Mouse (Mus musculus) kidney, embryonic 15.5 days (tissue): ENCODE results near the gene Tfec. TPM values are rescaled to one million over a fixed set of nuclear protein-coding genes. Genes with fewer than 3 reads are reported as not detected.

Experiments used
- ATAC-seq: fragments of 200-750 bp; cut with Nextera tagmentation; replicated peaks from 2 replicates; pipeline ENCODE4 v1.8.0; 2017; ENCODE audit warnings: moderate TSS enrichment; ENCODE audit not compliant: low FRiP score
- H3K27ac ChIP-seq: fragments of 300-500 bp; sonication (generic); 2 replicates; pipeline ENCODE4 v1.5.1; 2015; ENCODE audit warnings: mild to moderate bottlenecking, inconsistent platforms
- H3K27me3 ChIP-seq: fragments of 300-500 bp; sonication (generic); 2 replicates; pipeline ENCODE4 v1.6.1; 2015; ENCODE audit warnings: inconsistent platforms
- H3K36me3 ChIP-seq: fragments of 300-500 bp; sonication (generic); 2 replicates; pipeline ENCODE4 v1.6.1; 2015; ENCODE audit warnings: inconsistent platforms
- H3K4me1 ChIP-seq: fragments of 300-500 bp; sonication (generic); 2 replicates; pipeline ENCODE4 v1.6.1; 2015; ENCODE audit warnings: inconsistent platforms
- H3K4me2 ChIP-seq: fragments of 300-500 bp; sonication (generic); 2 replicates; pipeline ENCODE4 v1.6.1; 2015; ENCODE audit warnings: moderate library complexity, mild to moderate bottlenecking, inconsistent platforms
- H3K4me3 ChIP-seq: fragments of 300-500 bp; sonication (generic); replicated peaks from 2 replicates; pipeline ENCODE4 v1.5.1; 2015; ENCODE audit warnings: mild to moderate bottlenecking, inconsistent platforms
- H3K9ac ChIP-seq: fragments of 300-500 bp; sonication (generic); 2 replicates; pipeline ENCODE4 v1.6.1; 2015; ENCODE audit warnings: mild to moderate bottlenecking, inconsistent platforms
- H3K9me3 ChIP-seq: fragments of 300-500 bp; sonication (generic); replicated peaks from 2 replicates; pipeline ENCODE4 v1.6.1; 2016; ENCODE audit warnings: inconsistent platforms
- WGBS: fragments of 180-500 bp; shearing (Covaris S2); methylation state at CpG from one replicate; pipeline ENCODE4 v1.1.7; 2015; ENCODE audit warnings: mixed read lengths; 5-methylcytosine and 5-hydroxymethylcytosine counted together
- polyA plus RNA-seq: library from polyadenylated mRNA; unstranded; fragments of >200 nt; fragmentation: Nextera tagmentation; extraction: Ambion mirVana; gene quantifications from 2 replicates; pipeline ENCODE4 v1.2.1, GENCODE M21; 2015

Tfec gene
- polyA plus RNA-seq, 1 experiment from 2014 or later: 5.8 TPM

GRCm38 (mm10) chr6:16862050-16862449 lies 36.2 kb downstream of the Tfec start:
- 79% methylated on average over 3 of the region's 3 CpGs for WGBS

DNA sequence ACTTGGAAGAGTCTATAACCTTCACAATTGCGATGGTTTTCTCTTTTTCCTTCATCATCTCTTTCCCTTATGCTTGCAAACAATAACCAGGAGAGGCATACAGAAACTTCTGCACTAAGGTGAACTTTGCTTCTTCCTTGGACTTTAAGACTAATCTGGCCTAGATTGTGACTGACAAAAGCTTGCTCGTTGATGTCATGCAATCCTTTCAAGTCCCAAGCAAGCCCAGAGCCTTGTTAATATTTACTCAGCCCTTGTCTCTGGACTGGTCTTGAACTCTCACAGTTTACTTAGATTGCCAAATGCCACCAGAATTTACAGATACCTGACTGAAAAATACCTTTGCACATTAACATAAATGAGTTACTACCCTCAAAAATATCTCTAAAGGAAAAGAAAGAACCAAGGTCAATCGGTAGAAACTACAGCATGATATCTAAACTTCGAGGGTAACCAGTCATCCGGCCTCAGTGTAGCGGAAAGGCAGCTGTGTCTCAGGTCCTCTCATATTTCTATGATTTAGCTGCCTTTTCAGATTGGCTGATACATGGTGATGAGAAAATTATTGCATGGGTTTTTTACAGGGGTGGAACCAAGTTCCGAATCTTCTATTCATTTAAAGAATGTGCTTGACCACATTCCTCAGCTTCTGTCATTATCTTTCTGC lies 42.2 kb downstream of the Tfec start:
- H3K9me3 ChIP-seq: no peaks in the 10 kb centered on the region
- H3K27ac ChIP-seq: no peak overlapping the region
- H3K27me3 ChIP-seq: no peaks in the 10 kb centered on the region
- no peaks in the 10 kb centered on the region for H3K36me3 ChIP-seq
- H3K4me3 ChIP-seq: no peak overlapping the region
- no peaks in the 10 kb centered on the region for H3K4me1 ChIP-seq
- H3K4me2 ChIP-seq: no peak overlapping the region
- ATAC-seq: no peak
- WGBS: 86% methylated on average over 7 of the region's 7 CpGs
- H3K9ac ChIP-seq: no peak overlapping the region

More at GRCm38 (mm10) chr6:16862050-16862449, 36.2 kb downstream of the Tfec start:
- H3K9me3 ChIP-seq: no peaks in the 10 kb centered on the region
- no peaks in the 10 kb centered on the region for H3K36me3 ChIP-seq
- no peaks in the 10 kb centered on the region for H3K27me3 ChIP-seq
- no peak overlapping the region for H3K9ac ChIP-seq
- H3K4me2 ChIP-seq: no peak overlapping the region
- H3K27ac ChIP-seq: no peak overlapping the region
- no peaks in the 10 kb centered on the region for H3K4me1 ChIP-seq
- no peak overlapping the region for H3K4me3 ChIP-seq
- no peak for ATAC-seq

DNA sequence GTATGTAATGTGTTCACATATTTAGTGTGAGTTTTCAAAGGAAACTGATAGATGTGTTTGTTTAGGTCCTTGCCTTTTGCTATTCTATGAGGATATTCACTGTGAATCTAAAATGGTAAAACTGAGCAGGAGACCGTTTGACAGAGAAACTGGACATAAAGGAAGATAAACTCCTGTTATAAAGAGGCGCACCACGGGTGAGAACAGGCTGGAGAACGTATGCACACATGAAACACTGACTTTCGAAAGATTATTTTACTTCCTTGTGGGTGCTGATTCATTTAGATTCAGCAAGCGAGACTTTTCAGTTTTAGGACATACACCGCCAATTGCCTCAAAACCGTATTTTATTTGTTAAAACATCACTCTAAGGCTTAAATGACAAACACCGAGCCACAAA lies 43.3 kb downstream of the Tfec start:
- no peak overlapping the region for H3K9ac ChIP-seq
- no peaks in the 10 kb centered on the region for H3K36me3 ChIP-seq
- no peaks in the 10 kb centered on the region for H3K27me3 ChIP-seq
- H3K4me2 ChIP-seq: no peak overlapping the region
- no peak overlapping the region for H3K4me3 ChIP-seq
- 81% methylated on average over 9 of the region's 9 CpGs for WGBS
- H3K4me1 ChIP-seq: no peaks in the 10 kb centered on the region
- no peaks in the 10 kb centered on the region for H3K9me3 ChIP-seq
- no peak for ATAC-seq
- no peak overlapping the region for H3K27ac ChIP-seq

DNA sequence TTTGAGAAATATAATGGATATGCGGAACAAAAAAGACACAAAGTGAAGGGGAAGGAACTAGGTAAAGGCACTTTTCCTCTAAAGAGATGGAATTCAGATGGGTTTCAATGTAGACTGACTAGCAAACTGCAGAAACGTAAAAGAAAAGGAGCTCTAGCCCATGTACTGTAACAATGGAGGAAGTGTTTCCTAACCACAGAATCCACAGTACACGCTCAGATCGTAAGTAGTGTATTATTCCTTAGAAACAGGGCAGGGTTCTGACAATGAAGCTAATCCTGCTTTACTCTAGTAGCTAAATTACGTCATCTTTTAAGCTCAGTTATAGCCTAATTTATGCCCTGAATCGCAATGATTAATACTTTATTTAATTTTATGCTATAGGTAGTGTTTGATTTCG lies 51.7 kb downstream of the Tfec start:
- no peaks in the 10 kb centered on the region for H3K9me3 ChIP-seq
- no peak overlapping the region for H3K27ac ChIP-seq
- no peak overlapping the region for H3K4me3 ChIP-seq
- H3K4me2 ChIP-seq: no peak overlapping the region
- H3K36me3 ChIP-seq: no peaks in the 10 kb centered on the region
- no peaks in the 10 kb centered on the region for H3K4me1 ChIP-seq
- H3K9ac ChIP-seq: no peak overlapping the region
- 89% methylated on average over 7 of the region's 7 CpGs for WGBS
- ATAC-seq: no peak
- H3K27me3 ChIP-seq: no peaks in the 10 kb centered on the region

- Histone ChIP-seq H3K9me3 (no peaks in the 10 kb centered on the region), H3K4me2 (no peak overlapping the region), H3K4me3 (no peak overlapping the region), H3K36me3 (no peaks in the 10 kb centered on the region), H3K27me3 (no peaks in the 10 kb centered on the region), H3K9ac (no peak overlapping the region), H3K4me1 (no peaks in the 10 kb centered on the region), H3K27ac (no peak overlapping the region)
- 75% methylated on average over 1 of the region's 1 CpGs for WGBS
- no peak for ATAC-seq
Measured at GRCm38 (mm10) chr6:16835631-16836030, 62.6 kb downstream of the Tfec start.

DNA sequence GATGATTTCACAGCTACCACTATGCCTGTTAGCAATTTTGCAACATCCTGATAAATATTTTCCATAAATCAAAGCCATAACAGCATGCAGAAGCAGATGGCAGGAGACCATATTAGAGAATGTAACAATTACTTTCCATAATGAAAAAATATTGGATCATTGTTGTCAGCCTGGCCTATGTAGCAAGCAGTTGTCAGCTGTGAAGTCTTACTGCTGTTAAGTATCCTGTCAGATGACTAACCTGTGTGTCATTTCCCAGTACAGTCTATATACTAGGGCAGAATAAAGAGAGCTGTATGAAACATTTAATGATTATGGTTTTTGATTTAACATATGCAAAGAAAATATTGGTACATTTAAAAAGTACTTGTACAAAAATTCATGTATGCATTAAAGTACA lies 69.9 kb downstream of the Tfec start:
- no peak for ATAC-seq
- H3K4me2 ChIP-seq: no peak overlapping the region
- no peaks in the 10 kb centered on the region for H3K36me3 ChIP-seq
- H3K4me3 ChIP-seq: no peak overlapping the region
- H3K4me1 ChIP-seq: no peaks in the 10 kb centered on the region
- no peaks in the 10 kb centered on the region for H3K27me3 ChIP-seq
- H3K27ac ChIP-seq: no peak overlapping the region
- no peak overlapping the region for H3K9ac ChIP-seq
- H3K9me3 ChIP-seq: no peaks in the 10 kb centered on the region

DNA sequence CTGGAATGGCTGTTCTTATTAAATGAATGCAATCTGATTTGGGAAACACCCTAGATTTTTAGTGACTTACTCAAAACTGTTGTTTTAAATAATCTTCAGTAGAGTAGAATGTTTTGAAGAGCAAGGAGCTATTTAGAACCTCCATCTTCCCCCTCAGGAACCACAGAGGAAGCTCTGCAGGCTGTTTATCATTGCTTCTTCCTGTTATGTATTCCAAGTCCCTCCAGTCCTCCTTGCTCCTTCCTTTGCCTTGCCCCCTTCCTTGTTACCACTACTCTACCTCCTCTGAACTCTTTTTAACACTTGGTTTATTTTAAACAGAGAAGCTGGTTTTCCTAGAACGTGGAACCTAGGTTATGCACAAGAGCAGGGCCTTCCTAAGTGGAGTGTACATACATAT lies 76.3 kb downstream of the Tfec start:
- no peaks in the 10 kb centered on the region for H3K9me3 ChIP-seq
- H3K27me3 ChIP-seq: no peaks in the 10 kb centered on the region
- ATAC-seq: no peak
- WGBS: 70% methylated on average over 1 of the region's 1 CpGs
- no peaks in the 10 kb centered on the region for H3K36me3 ChIP-seq
- no peak overlapping the region for H3K9ac ChIP-seq
- H3K4me3 ChIP-seq: no peak overlapping the region
- no peak overlapping the region for H3K27ac ChIP-seq
- H3K4me2 ChIP-seq: no peak overlapping the region
- no peaks in the 10 kb centered on the region for H3K4me1 ChIP-seq

GRCm38 (mm10) chr6:16806302-16806701 lies 91.9 kb downstream of the Tfec start:
- 69% methylated on average over 1 of the region's 1 CpGs for WGBS
- Histone ChIP-seq H3K4me3 (no peak overlapping the region), H3K27me3 (no peaks in the 10 kb centered on the region), H3K4me1 (no peaks in the 10 kb centered on the region), H3K4me2 (no peak overlapping the region), H3K9me3 (no peaks in the 10 kb centered on the region), H3K36me3 (no peaks in the 10 kb centered on the region), H3K9ac (no peak overlapping the region), H3K27ac (no peak overlapping the region)
- no peak for ATAC-seq

GRCm38 (mm10) chr6:16797669-16798068 lies 100.6 kb downstream of the Tfec start:
- no peak overlapping the region for H3K27ac ChIP-seq
- no peak overlapping the region for H3K4me3 ChIP-seq
- H3K4me2 ChIP-seq: peak overlapping the region; percentile 33; the same call in 1 of the 2 replicates
- no peaks in the 10 kb centered on the region for H3K9me3 ChIP-seq
- H3K4me1 ChIP-seq: no peaks in the 10 kb centered on the region
- H3K36me3 ChIP-seq: no peaks in the 10 kb centered on the region
- no peak overlapping the region for H3K9ac ChIP-seq
- 23% methylated on average over 10 of the region's 10 CpGs for WGBS
- peak; percentile 69 for ATAC-seq
- H3K27me3 ChIP-seq: 0 out of 2 replicates have a peak, but pooled peaks cover 3% of the 10 kb centered on the region

DNA sequence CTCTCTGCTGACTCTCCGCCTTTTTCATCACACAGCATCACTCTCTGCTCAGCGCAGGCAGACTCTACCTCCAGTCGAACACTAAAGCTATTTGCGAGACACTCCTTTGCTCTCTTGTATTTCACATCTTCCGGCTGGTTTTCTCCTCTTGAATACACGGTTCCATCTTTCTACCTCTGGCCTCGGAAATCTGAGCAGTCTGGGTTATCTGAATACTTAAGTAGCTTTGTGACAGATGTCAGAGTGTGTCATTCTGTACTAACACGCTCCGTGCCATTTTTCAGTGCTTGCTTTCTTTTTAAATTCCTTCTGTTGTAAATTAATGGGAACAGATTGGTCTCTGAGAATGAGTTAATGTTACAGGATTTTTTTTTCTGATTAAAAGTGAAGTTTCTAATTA lies 101.3 kb downstream of the Tfec start:
- Histone ChIP-seq H3K4me3 (no peak overlapping the region), H3K4me2 (0 out of 2 replicates have a peak overlapping the region, but pooled peaks have one; percentile 30), H3K9me3 (no peaks in the 10 kb centered on the region), H3K27ac (no peak overlapping the region), H3K27me3 (0 out of 2 replicates have a peak, but pooled peaks cover 3% of the 10 kb centered on the region), H3K9ac (no peak overlapping the region), H3K36me3 (no peaks in the 10 kb centered on the region), H3K4me1 (no peaks in the 10 kb centered on the region)
- ATAC-seq: no peak
- 51% methylated on average over 9 of the region's 9 CpGs for WGBS

- WGBS: 63% methylated on average over 7 of the region's 7 CpGs
- 0 out of 2 replicates have a peak, but pooled peaks cover 3% of the 10 kb centered on the region for H3K27me3 ChIP-seq
- no peak overlapping the region for H3K4me2 ChIP-seq
- no peak overlapping the region for H3K27ac ChIP-seq
- H3K36me3 ChIP-seq: no peaks in the 10 kb centered on the region
- no peak overlapping the region for H3K4me3 ChIP-seq
- no peaks in the 10 kb centered on the region for H3K4me1 ChIP-seq
- ATAC-seq: no peak
- H3K9me3 ChIP-seq: no peaks in the 10 kb centered on the region
- no peak overlapping the region for H3K9ac ChIP-seq
Measured at GRCm38 (mm10) chr6:16794036-16794435, 104.2 kb downstream of the Tfec start.

DNA sequence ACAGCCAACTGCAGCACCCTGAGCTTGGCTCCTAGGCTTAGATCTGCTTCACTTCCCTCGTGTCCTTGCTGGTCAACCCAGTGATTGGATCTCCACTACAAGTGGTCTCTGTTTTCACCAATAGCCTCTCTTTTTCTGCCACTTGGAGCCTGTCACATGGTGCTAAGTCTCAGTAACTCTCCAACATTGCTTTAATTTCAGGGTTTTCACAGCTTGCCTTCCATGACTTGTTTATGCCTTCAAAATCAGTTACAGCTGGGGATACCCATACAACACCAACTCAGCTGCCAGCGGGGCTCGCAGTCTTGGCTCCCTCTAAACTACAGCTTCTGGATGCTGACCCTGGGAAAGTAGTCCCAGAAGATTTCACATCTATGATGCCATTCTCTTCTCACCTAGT lies 113.1 kb downstream of the Tfec start:
- ATAC-seq: no peak
- WGBS: 82% methylated on average over 3 of the region's 3 CpGs
- no peaks in the 10 kb centered on the region for H3K9me3 ChIP-seq

More for the DNA sequence above, 113.1 kb downstream of the Tfec start:
- Histone ChIP-seq H3K4me3 (no peak overlapping the region), H3K4me1 (no peaks in the 10 kb centered on the region), H3K9ac (no peak overlapping the region), H3K4me2 (no peak overlapping the region), H3K27me3 (no peaks in the 10 kb centered on the region), H3K36me3 (no peaks in the 10 kb centered on the region), H3K27ac (no peak overlapping the region)
